Mouse (Mus musculus): ENCODE results near the gene Ptgis.

Ptgis gene

GRCm38 (mm10) chr2:167193361-167193760 lies 47.0 kb downstream of the Ptgis start:
- no peak for DNase-seq (ENCODE audit: low read depth, low spot score)

- DNase-seq (ENCODE audit: low read depth, low spot score): no peak
Measured at GRCm38 (mm10) chr2:167190076-167190399, 50.4 kb downstream of the Ptgis start, which contains the start of gene Kcnb1. Gene Kcnb1, minus strand, starts transcription at chr2:167190155.

- DNase-seq (ENCODE audit: low read depth, low spot score): no peak
Measured at GRCm38 (mm10) chr2:167189291-167190075, 50.9 kb downstream of the Ptgis start.

GRCm38 (mm10) chr2:167188315-167189207 lies 51.8 kb downstream of the Ptgis start:
- DNase-seq (ENCODE audit: low read depth, low spot score): peak; percentile 65

GRCm38 (mm10) chr2:167187119-167187518 lies 53.3 kb downstream of the Ptgis start:
- no peak for DNase-seq (ENCODE audit: low read depth, low spot score)

GRCm38 (mm10) chr2:167186544-167186943 lies 53.9 kb downstream of the Ptgis start:
- no peak for DNase-seq (ENCODE audit: low read depth, low spot score)

GRCm38 (mm10) chr2:167186003-167186402 lies 54.4 kb downstream of the Ptgis start:
- no peak for DNase-seq (ENCODE audit: low read depth, low spot score)

- DNase-seq (ENCODE audit: low read depth, low spot score): no peak
Measured at GRCm38 (mm10) chr2:167185432-167185831, 55.0 kb downstream of the Ptgis start.

GRCm38 (mm10) chr2:167181662-167182389 lies 58.6 kb downstream of the Ptgis start:
- no peak for DNase-seq (ENCODE audit: low read depth, low spot score)

GRCm38 (mm10) chr2:167181096-167181495 lies 59.3 kb downstream of the Ptgis start:
- no peak for DNase-seq (ENCODE audit: low read depth, low spot score)

- no peak for DNase-seq (ENCODE audit: low read depth, low spot score)
Measured at GRCm38 (mm10) chr2:167179301-167179700, 61.1 kb downstream of the Ptgis start.

GRCm38 (mm10) chr2:167177231-167177641 lies 63.2 kb downstream of the Ptgis start:
- no peak for DNase-seq (ENCODE audit: low read depth, low spot score)

GRCm38 (mm10) chr2:167175284-167175683 lies 65.1 kb downstream of the Ptgis start:
- DNase-seq (ENCODE audit: low read depth, low spot score): no peak

GRCm38 (mm10) chr2:167173051-167173875 lies 67.1 kb downstream of the Ptgis start:
- DNase-seq (ENCODE audit: low read depth, low spot score): no peak

- DNase-seq (ENCODE audit: low read depth, low spot score): no peak
Measured at GRCm38 (mm10) chr2:167167515-167168212, 72.7 kb downstream of the Ptgis start.

- DNase-seq (ENCODE audit: low read depth, low spot score): no peak
Measured at GRCm38 (mm10) chr2:167163600-167163999, 76.8 kb downstream of the Ptgis start.

- DNase-seq (ENCODE audit: low read depth, low spot score): no peak
Measured at GRCm38 (mm10) chr2:167163134-167163533, 77.3 kb downstream of the Ptgis start.

- DNase-seq (ENCODE audit: low read depth, low spot score): no peak
Measured at GRCm38 (mm10) chr2:167162516-167163021, 77.8 kb downstream of the Ptgis start.

GRCm38 (mm10) chr2:167159721-167160120 lies 80.7 kb downstream of the Ptgis start:
- DNase-seq (ENCODE audit: low read depth, low spot score): no peak

- DNase-seq (ENCODE audit: low read depth, low spot score): no peak
Measured at GRCm38 (mm10) chr2:167158780-167159179, 81.6 kb downstream of the Ptgis start.

All from WW6 (cell line).